Mouse (Mus musculus) CH12.LX (cell line): ENCODE results near the gene Fam19a5.

Source experiments
- CTCF ChIP-seq, 2 experiments: IDR thresholded peaks in 1 of 2; conservative IDR thresholded peaks in 1 of 2; 2 replicates each; pipeline ENCODE4 v1.5.1; 2011 to 2012; ENCODE audit warnings: low read depth in 2 of 2, low read length in 2 of 2, improper control_type of control experiment in 1 of 2, inconsistent platforms in 1 of 2, mild to moderate bottlenecking in 1 of 2, moderate library complexity in 1 of 2
- JUN ChIP-seq: IDR thresholded peaks from 2 replicates; pipeline ENCODE4 v1.6.1; 2011; ENCODE audit warnings: low read depth, mild to moderate bottlenecking, low read length, improper control_type of control experiment, moderate library complexity; ENCODE audit not compliant: insufficient read depth
- MEF2A ChIP-seq: IDR thresholded peaks from 2 replicates; pipeline ENCODE4 v1.6.1; 2014; ENCODE audit warnings: low read depth, mild to moderate bottlenecking, inconsistent platforms, low read length, improper control_type of control experiment, borderline replicate concordance
- MXI1 ChIP-seq: IDR thresholded peaks from 2 replicates; pipeline ENCODE4 v1.6.1; 2011; ENCODE audit warnings: mild to moderate bottlenecking, low read depth, low read length, improper control_type of control experiment
- POLR2A ChIP-seq: IDR thresholded peaks from 2 replicates; pipeline ENCODE4 v1.6.1; 2011; ENCODE audit warnings: low read depth, mild to moderate bottlenecking, improper control_type of control experiment, low read length
- ZC3H11A ChIP-seq: IDR thresholded peaks from 2 replicates; pipeline ENCODE4 v1.6.1; 2012; ENCODE audit warnings: low read depth, mild to moderate bottlenecking, inconsistent platforms, low read length, improper control_type of control experiment

DNA sequence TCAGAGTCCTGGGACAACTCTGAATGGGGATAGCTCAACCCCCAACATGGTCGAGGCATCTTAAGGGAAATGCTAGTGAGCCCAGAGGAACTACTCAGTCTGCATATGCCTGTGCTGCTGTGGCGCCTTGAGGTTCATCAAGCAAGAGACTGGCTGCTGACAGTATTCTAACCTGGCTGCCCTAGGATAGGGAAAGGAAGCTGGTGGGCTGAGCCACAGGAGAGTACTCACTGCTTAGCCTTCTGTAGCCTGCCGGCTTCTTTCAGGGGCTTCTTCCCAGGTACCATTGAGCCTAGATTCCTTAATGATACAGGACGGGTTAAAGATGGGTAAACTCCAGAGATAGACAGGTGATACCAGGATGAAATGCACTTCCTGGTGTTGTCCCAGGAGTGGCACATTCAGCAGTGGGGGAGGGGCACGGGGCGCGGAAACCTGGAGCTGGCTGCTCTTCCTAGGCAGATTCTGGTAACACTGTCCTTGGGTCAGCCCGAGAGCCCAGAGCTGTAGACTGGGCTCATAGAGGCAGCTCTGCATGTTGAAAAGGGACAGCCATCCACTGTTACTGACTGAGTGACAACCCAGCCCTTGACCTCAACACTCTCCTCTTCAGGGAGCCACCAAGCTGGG, 1.7 kb downstream of the Fam19a5 start:
- TF ChIP-seq CTCF (conservative IDR thresholded peaks at IDR 0.05 in 1 of 2, IDR thresholded peaks at IDR 0.05 in 1 of 2; ENCODE audit: low read depth in 2 of 2, low read length in 2 of 2) (no peak), MXI1 (no peak), ZC3H11A (no peak), JUN (no peak), MEF2A (no peak), POLR2A (no peak)
